Mouse (Mus musculus) hindlimb bud, embryonic 11.5 days (tissue): ENCODE measurements at regions not wholly inside any gene's neighbourhood (a gene's known extent, or its start where the extent isn't known, plus 50 kb on each side); places are given as distances from the start of the nearest gene placed in this dataset.

Experiments used
- DNase-seq: peaks from one replicate; pipeline ENCODE4 v3.0.0-alpha.2; 2012; ENCODE audit warnings: low read depth, low spot score; ENCODE audit errors: extremely low spot score

DNA sequence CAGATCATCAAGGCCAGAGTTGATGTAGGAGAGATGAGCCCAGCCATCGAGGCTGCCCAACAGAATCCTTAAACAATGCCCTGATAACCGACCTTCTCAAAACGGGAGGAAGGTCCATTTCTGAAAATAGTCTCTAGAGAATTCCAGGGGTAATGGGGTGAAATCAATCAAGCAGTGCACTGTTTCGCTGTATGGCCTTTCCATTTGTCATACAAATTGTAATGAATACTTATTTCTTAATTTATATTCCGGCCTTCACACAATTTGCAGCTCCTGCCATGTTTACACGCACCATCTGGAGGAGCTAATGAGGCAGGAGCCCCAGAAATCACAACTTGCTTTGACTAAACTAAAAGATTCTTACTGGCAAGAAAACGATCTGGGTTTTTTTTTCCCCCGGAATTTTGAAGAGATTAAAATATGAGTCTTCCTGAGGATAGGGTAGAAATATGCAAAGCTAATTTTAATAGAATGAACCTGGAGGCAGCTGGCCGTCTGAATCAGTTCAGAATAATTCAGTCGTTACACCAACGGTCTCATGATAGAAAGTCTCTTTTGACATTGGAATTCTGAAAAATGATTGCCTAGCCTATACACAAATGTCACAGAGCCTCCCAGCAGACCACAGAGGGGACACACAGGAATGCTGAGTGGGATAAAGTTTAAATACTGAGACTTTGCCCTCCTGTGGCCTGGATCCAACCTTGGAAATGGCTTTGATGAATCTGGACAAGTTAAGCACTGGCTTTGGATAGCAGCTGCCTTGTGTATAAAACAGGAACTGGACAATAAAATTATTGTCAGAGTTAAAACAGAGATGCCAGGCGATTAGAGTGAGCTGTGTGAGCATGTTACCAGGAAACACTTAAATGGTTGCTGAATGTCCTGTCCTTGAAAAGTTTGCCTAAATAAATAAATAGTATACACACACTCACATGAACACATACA, 115.0 kb upstream of the Frem1 start:
- DNase-seq, result no peak

DNA sequence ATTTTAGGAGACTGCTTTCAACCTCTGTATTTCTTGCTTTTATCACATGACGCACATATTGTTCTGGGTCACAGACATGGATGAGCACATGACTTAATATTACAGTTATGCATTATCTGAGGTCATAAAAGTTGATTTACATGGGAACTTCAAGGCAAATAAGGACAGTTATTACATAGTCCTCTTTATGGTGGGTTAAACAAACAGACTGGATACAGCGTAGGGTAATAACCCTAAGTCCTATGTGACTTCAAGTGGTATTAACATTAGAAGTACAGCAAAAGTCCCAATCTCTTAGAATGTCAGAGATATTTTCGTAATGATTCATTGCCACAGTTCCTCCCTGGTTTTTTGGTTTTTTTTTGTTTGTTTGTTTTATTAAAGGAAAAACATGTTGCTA, 94.6 kb upstream of the Frem1 start:
- no peak for DNase-seq

DNA sequence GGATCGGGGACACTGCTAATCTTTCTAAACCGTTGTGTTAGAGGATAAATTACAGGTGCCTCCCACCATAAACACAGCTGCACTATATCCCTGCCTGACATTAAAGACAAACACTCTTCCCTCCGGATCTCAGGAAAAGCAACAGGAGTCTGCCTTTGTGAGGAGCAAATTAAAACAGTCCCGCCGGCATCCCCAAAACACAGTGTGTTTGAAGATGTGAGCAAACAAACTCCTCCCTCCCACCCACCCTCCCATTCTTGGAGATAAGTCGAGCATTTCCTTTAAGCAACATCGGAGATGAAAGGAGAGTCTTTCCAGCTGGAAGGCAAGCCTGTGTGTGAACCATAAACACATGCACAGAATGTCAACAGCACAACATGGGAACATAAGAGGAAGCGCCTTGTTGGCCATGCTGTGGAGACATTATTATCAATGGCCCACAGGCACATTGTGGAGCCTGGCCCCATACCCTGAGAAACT, 93.6 kb upstream of the Frem1 start:
- no peak for DNase-seq

DNA sequence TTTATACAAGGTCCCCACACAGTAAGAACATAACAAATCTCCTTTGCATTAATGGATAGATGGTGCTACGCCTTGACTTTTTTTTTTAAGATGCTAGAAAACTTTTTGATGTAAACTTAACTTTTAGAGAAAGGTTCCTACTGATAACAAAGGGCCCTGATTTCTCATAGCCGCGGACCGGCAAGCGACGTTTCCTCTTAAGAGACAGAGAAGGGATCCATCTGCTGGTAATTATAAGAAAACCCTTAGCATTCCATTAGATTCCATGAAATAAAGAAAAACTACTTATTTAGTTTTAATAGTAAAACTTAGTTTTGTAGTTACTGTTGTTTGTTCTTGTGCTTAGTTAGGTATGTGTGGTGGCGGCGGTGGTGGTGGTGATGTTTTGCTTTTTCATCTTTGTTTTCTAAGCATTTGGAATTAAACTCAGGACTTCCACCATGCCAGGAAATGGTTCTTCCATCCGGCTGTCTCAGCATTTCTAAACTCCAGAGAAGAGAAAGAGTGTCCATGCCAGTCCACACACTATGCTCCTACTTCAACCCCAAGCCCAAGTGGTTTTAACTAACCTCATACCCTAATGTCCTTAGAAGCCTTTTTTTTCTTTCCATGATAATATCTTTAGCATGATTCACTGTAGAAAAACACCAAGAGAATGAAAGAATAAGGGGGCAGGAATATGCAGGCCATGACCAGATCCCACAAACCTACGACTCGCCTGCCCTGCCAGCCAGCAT, 92.8 kb upstream of the Frem1 start:
- DNase-seq, result no peak

DNA sequence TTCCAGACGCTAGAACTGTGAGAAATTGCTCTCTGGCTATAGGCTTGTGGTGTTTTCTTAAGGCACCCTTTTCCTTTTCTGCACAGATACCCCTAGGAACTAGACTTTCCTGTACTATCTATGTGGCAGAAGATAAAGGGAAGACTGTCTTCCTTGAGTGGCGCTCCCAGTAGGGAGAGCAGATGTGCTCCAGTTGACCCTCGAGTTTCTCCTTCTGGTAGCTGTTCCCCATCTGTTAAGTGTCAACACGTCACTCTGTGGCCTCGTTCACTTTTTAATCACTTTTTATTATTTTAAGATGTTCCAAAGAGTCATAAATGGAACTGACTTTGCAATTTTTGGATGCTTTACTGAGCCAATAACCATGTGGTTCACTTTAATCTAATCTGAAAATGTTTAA, 89.6 kb upstream of the Frem1 start:
- no peak for DNase-seq

DNA sequence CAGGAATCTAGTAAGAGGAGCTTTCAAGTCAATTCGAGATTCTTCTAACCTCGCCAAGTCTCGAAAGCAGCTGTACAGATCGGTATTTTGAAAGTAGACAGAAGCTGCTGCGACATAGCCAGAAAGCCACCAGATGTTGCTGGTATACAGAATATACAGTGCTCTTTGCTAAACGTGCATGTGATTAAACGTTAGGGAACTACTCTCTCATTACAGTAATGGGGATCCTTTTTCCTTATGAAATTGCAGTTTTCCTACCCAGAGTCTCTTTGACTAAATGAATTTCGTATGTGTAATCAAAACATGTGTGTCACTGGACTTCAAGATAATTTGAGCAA, 70.5 kb upstream of the Frem1 start:
- DNase-seq, result no peak

DNA sequence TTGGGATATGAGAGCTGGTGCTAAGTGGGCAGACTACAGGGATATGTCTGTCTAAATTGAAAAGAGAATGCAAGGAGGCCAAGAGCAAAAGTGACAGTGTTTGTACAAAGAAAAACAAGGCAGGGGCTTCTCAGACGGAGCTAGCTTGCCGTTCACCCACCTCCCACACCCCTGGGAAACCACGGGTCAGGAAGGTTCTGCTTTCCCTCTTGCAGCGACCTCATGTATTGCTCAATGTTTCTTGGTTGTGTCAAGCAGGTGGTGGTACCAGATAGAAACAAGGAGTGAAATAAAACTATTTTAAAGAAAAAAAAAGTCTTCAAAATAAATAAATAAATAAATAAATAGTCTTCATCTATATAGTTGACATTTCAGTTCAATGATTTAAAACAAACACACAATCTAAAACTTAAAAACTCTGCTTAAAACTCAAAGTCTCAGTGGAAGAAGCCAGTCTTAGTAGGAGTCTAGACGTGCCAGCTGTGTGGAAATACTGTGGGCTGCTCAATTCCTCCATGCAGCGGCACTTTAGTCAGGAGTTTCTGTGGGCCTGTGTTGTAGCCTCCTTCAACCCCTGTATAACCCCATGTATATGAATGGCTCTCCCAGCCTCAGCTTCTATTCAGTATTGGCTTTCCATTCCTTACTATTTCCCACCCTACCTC, 70.0 kb upstream of the Frem1 start:
- no peak for DNase-seq

- DNase-seq, result no peak
Measured at GRCm38 (mm10) chr4:83108659-83108967, 56.5 kb upstream of the Frem1 start.

DNA sequence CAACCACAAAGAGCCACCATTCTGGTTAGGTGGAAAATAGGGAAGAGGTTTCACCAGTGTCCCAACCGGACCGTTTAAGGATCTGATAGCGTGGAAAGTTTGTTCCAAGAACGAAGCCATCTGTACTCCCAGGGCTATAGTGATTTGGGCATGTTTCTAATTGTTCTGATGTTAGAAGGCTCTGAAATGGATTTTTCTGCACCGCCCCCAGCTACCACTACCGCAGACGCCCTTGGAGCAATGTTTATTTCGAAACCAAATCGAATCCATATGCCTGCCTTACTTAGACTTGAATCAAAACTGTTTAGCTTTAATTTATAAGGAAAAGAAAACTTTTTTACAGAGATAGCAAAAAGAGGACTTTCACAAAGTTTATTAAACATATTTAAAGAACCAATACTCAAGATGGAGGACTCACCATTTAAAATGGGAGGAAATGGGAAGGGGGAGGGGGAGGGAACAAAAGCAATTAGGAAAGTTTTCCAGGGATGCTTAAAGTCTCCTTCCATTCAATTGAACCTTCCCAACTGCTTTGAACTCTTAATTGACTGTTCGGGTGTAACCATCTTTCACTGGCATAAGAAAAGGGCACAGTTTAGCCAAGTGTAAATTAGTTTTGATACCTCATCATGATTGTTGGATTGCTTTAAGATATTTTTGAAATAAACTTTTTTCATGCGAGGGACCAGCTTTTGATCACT, 56.0 kb upstream of the Frem1 start:
- DNase-seq, result peak; percentile 30

DNA sequence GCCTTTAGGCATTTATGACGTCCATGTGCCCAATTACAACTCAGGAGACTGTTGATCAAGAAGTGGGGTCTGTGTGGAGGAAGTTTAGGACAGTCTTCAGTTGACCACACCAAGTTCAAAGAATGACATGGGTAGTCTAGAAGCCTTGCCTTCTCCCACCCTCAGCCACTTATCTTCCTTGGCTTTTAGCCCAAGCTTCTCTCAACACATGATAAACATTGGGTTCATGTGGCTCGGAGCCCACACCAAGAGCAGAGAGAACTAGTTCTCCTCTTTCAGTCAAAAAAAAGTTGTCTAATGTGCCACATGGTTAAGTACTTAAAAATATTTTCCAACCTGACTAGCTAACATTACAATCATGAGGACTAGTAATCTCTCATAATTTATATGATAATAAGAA, 55.0 kb upstream of the Frem1 start:
- DNase-seq, result no peak

DNA sequence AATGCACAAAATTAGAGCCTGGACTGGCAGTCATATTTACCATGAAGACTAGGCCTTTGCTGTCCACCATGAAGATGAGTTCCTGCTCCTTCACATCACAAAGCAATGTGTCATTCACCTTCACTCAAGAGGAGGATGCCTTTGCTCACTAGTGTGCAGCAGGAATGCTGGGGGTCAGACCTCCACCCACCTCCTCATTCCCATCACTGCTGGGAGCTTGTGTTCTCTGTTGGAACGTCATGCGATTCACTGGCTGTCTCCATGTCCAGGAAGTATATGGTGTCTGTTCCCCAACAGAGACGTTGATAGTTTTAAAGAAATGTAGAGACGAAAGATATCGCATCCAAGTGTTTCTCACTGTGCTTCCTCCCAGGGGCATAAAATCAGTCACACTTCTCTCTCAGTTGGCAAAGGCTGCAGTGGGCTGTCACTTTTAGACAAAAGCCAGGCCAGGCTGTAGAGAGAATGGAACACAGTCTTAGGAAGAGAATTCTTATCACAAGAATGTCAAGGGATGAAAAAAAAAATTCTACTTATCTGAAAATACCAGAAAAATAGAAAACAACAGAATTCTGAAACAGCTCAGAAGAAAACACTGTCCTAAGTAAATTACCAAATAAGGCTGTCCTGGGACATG, 52.0 kb upstream of the Frem1 start:
- no peak for DNase-seq

GRCm38 (mm10) chr4:83102893-83103292, 50.8 kb upstream of the Frem1 start:
- DNase-seq, result no peak

- no peak for DNase-seq
Measured at GRCm38 (mm10) chr4:83102022-83102421, 49.9 kb upstream of the Frem1 start.
